ENCODE assay signal across 9 mouse cellular contexts in the genomic region with DNA sequence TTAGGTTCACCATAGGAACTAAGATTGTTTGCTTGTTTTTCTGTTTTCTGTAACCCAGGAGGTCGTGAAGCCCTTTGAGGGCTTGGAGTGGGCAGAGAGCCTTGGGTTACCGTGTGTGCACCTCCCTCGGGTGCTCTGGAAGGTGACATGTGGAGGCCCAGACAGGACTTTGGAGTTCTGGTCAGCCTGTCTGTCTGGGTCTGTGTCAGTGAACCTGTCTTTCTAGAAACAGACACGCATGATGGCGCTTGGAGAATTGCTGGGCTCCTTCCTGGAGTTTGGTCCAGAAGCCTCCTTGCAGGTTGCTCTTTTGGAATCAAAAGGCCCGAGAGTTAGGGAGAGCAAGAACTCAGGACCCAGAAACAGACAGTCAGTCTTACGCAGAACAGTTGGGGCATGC. TPM values are rescaled to one million over a fixed set of nuclear protein-coding genes. Genes with fewer than 3 reads are reported as not detected.
DNase-seq lines count a peak whose midpoint lies in the region; ATAC-seq and TF ChIP-seq lines count a peak whose summit lies in the region.
"Had no signal": no experiment of that assay in that cellular context is flagged by ENCODE, and none has a peak within 500 bp of the region (broad histone marks: within the 10 kb centered on the region; RNA-seq: fewer than 3 reads in every experiment).

No protein-coding gene starts in this region.

- no peaks in the 10 kb centered on the region for H3K9me3 ChIP-seq in embryonic facial prominence, embryonic 13.5 days
- no peaks in the 10 kb centered on the region for H3K9me3 ChIP-seq in intestine, embryonic 14.5 days (ENCODE audit: control insufficient read depth, low read length)
- H3K9me3 ChIP-seq in liver, postnatal 0 days (ENCODE audit: low read length): no peaks in the 10 kb centered on the region

- no peak for TF ChIP-seq EP300 in liver, postnatal 0 days (IDR thresholded peaks at IDR 0.05; ENCODE audit: low read depth)

- peak overlapping the region; percentile 88 for H3K4me3 ChIP-seq in left cerebral cortex, adult 2 months
- peak overlapping the region; percentile 80 for H3K4me3 ChIP-seq in embryonic facial prominence, embryonic 13.5 days
- peak overlapping the region; percentile 92 for H3K4me3 ChIP-seq in intestine, embryonic 14.5 days (ENCODE audit: low read depth, low read length)
- peak overlapping the region; percentile 68 for H3K4me3 ChIP-seq in liver, postnatal 0 days (ENCODE audit: low read depth, low read length)

- no peak for DNase-seq in left cerebral cortex, adult 2 months (ENCODE audit: extremely low spot score in 1 of 2, low spot score in 2 of 2)
- no peak for DNase-seq in left cerebral cortex, postnatal 14 days (ENCODE audit: low spot score in 2 of 2)
- no peak for DNase-seq in intestine, embryonic 14.5 days (ENCODE audit: low spot score)
- DNase-seq in liver, postnatal 0 days: no peak
- no peak for DNase-seq in left cerebral cortex, adult 11 months (ENCODE audit: low spot score)
- no peak for DNase-seq in adrenal gland, postnatal 4 days (ENCODE audit: low spot score in 2 of 2)
- DNase-seq in layer of hippocampus, postnatal 14 days (ENCODE audit: low spot score in 2 of 2): no peak

- H3K9ac ChIP-seq in embryonic facial prominence, embryonic 13.5 days: peak overlapping the region; percentile 52
- peak overlapping the region; percentile 41 for H3K9ac ChIP-seq in intestine, embryonic 14.5 days (ENCODE audit: low read length)
- H3K9ac ChIP-seq in liver, postnatal 0 days (replicated peaks): peak overlapping the region; percentile 68

- WGBS in embryonic facial prominence, embryonic 13.5 days: 76% methylated on average over 7 of the region's 7 CpGs
- 70% methylated on average over 7 of the region's 7 CpGs for WGBS in intestine, embryonic 14.5 days
- 42% methylated on average over 7 of the region's 7 CpGs for WGBS in liver, postnatal 0 days (ENCODE audit: insufficient replicate concordance)

- H3K36me3 ChIP-seq in embryonic facial prominence, embryonic 13.5 days: peaks cover 65% of the 10 kb centered on the region
- peaks cover 52% of the 10 kb centered on the region for H3K36me3 ChIP-seq in intestine, embryonic 14.5 days (ENCODE audit: control insufficient read depth, insufficient read depth, low read length)
- H3K36me3 ChIP-seq in liver, postnatal 0 days (replicated peaks; ENCODE audit: insufficient read depth, low read length): peaks cover 47% of the 10 kb centered on the region

- H3K4me1 ChIP-seq in embryonic facial prominence, embryonic 13.5 days: peaks cover 47% of the 10 kb centered on the region
- peaks cover 38% of the 10 kb centered on the region for H3K4me1 ChIP-seq in intestine, embryonic 14.5 days (replicated peaks; ENCODE audit: control insufficient read depth, insufficient read depth, low read length)
- H3K4me1 ChIP-seq in liver, postnatal 0 days (ENCODE audit: insufficient read depth): peaks cover 34% of the 10 kb centered on the region

- peak overlapping the region; percentile 95 for H3K27ac ChIP-seq in left cerebral cortex, adult 2 months
- H3K27ac ChIP-seq in embryonic facial prominence, embryonic 13.5 days: peak overlapping the region; percentile 96
- H3K27ac ChIP-seq in intestine, embryonic 14.5 days (ENCODE audit: low read depth): peak overlapping the region; percentile 90
- peak overlapping the region; percentile 98 for H3K27ac ChIP-seq in liver, postnatal 0 days (ENCODE audit: low read depth)

- intact Hi-C loops in left cerebral cortex, adult 2 months (cut with DNase I): no loop called here
- intact Hi-C loops in left cerebral cortex, postnatal 14 days (cut with DNase I): loop anchor here (10.0 kb wide), 1 partner anchor 244 kb away; the partner anchor contains the start of gene Dbp

- TF ChIP-seq CTCF in left cerebral cortex, adult 2 months (IDR thresholded peaks at IDR 0.05): no peak
- TF ChIP-seq CTCF in liver, postnatal 0 days (IDR thresholded peaks at IDR 0.05; ENCODE audit: low read depth): no peak

- H3K27me3 ChIP-seq in embryonic facial prominence, embryonic 13.5 days: no peaks in the 10 kb centered on the region
- no peaks in the 10 kb centered on the region for H3K27me3 ChIP-seq in intestine, embryonic 14.5 days (replicated peaks; ENCODE audit: control insufficient read depth, insufficient read depth, low read length)
- no peaks in the 10 kb centered on the region for H3K27me3 ChIP-seq in liver, postnatal 0 days (ENCODE audit: insufficient read depth, low read length)

- H3K4me2 ChIP-seq in embryonic facial prominence, embryonic 13.5 days: peak overlapping the region; percentile 62
- H3K4me2 ChIP-seq in intestine, embryonic 14.5 days (ENCODE audit: low read length): peak overlapping the region; percentile 62
- H3K4me2 ChIP-seq in liver, postnatal 0 days (ENCODE audit: low read depth, low read length): peak overlapping the region; percentile 79

- ATAC-seq in embryonic facial prominence, embryonic 13.5 days (ENCODE audit: insufficient number of reproducible peaks, insufficient read depth, low FRiP score, low TSS enrichment, low read depth): no peak
- ATAC-seq in intestine, embryonic 14.5 days (replicated peaks; ENCODE audit: low FRiP score, low TSS enrichment, low read depth): no peak
- no peak for ATAC-seq in liver, postnatal 0 days

RNA-seq across cellular contexts. Expression of gene Ftl1, which starts 0.7 kb away (rescaled TPM):
- total RNA-seq in left cerebral cortex, adult 2 months (2021): 100 to 1,000 TPM; 200 to 208 TPM
- total RNA-seq in left cerebral cortex, postnatal 14 days (2021): 100 to 1,000 TPM; 287 to 302 TPM
- polyA plus RNA-seq in embryonic facial prominence, embryonic 13.5 days (2015; fragmentation: Nextera tagmentation; extraction: Ambion mirVana): 5,253 and 5,612 TPM in 2 replicates
- 4,654 and 4,671 TPM in 2 replicates for polyA plus RNA-seq in intestine, embryonic 14.5 days (2014; fragmentation: Nextera tagmentation; extraction: Ambion mirVana)
- 5,147 and 5,518 TPM in 2 replicates for polyA plus RNA-seq in liver, postnatal 0 days (2015; fragmentation: Nextera tagmentation; extraction: Ambion mirVana)
- total RNA-seq in adrenal gland, postnatal 4 days (2021): 100 to 1,000 TPM; 684 to 753 TPM
- total RNA-seq in layer of hippocampus, postnatal 14 days (2021): 100 to 1,000 TPM; 300 to 331 TPM

RNA-seq across cellular contexts. Expression of gene Bax, which starts 6.3 kb away (rescaled TPM):
- total RNA-seq in left cerebral cortex, adult 2 months (2021): 10 to 100 TPM; 66.9 to 67.4 TPM
- 10 to 100 TPM; 75.0 to 81.0 TPM for total RNA-seq in left cerebral cortex, postnatal 14 days (2021)
- polyA plus RNA-seq in embryonic facial prominence, embryonic 13.5 days (2015; fragmentation: Nextera tagmentation; extraction: Ambion mirVana): 154 and 190 TPM in 2 replicates
- 134 and 139 TPM in 2 replicates for polyA plus RNA-seq in intestine, embryonic 14.5 days (2014; fragmentation: Nextera tagmentation; extraction: Ambion mirVana)
- polyA plus RNA-seq in liver, postnatal 0 days (2015; fragmentation: Nextera tagmentation; extraction: Ambion mirVana): 59.6 and 60.8 TPM in 2 replicates
- 10 to 100 TPM; 75.8 to 78.4 TPM for total RNA-seq in adrenal gland, postnatal 4 days (2021)
- total RNA-seq in layer of hippocampus, postnatal 14 days (2021): 10 to 100 TPM; 90.2 to 90.6 TPM

RNA-seq across cellular contexts. Expression of gene Tulp2, which starts 21.3 kb away (rescaled TPM):
- total RNA-seq in left cerebral cortex, adult 2 months (2021): under 1 TPM in 1 of 2 experiments, not detected in 1; 0.30 TPM
- not detected for total RNA-seq in left cerebral cortex, postnatal 14 days (2021)
- 0.59 and 1.2 TPM in 2 replicates for polyA plus RNA-seq in embryonic facial prominence, embryonic 13.5 days (2015; fragmentation: Nextera tagmentation; extraction: Ambion mirVana)
- polyA plus RNA-seq in intestine, embryonic 14.5 days (2014; fragmentation: Nextera tagmentation; extraction: Ambion mirVana): 1.8 and 2.3 TPM in 2 replicates
- 0.22 and 0.30 TPM in 2 replicates for polyA plus RNA-seq in liver, postnatal 0 days (2015; fragmentation: Nextera tagmentation; extraction: Ambion mirVana)
- total RNA-seq in adrenal gland, postnatal 4 days (2021): under 1 TPM; 0.45 to 0.54 TPM
- total RNA-seq in layer of hippocampus, postnatal 14 days (2021): not detected
- total RNA-seq: left cerebral cortex, postnatal 25 days had no signal

RNA-seq across cellular contexts. Expression of gene Ruvbl2, which starts 22.5 kb away (rescaled TPM):
- total RNA-seq in left cerebral cortex, adult 2 months (2021): 10 to 100 TPM; 34.4 to 39.9 TPM
- total RNA-seq in left cerebral cortex, postnatal 14 days (2021): 10 to 100 TPM; 32.1 to 35.6 TPM
- polyA plus RNA-seq in embryonic facial prominence, embryonic 13.5 days (2015; fragmentation: Nextera tagmentation; extraction: Ambion mirVana): 141 and 148 TPM in 2 replicates
- 164 and 174 TPM in 2 replicates for polyA plus RNA-seq in intestine, embryonic 14.5 days (2014; fragmentation: Nextera tagmentation; extraction: Ambion mirVana)
- polyA plus RNA-seq in liver, postnatal 0 days (2015; fragmentation: Nextera tagmentation; extraction: Ambion mirVana): 30.1 and 36.5 TPM in 2 replicates
- 10 to 100 TPM; 56.5 to 65.0 TPM for total RNA-seq in adrenal gland, postnatal 4 days (2021)
- 10 to 100 TPM; 30.4 to 45.0 TPM for total RNA-seq in layer of hippocampus, postnatal 14 days (2021)

RNA-seq across cellular contexts. Expression of gene Gys1, which starts 25.7 kb away (rescaled TPM):
- 10 to 100 TPM; 18.2 to 19.2 TPM for total RNA-seq in left cerebral cortex, adult 2 months (2021)
- total RNA-seq in left cerebral cortex, postnatal 14 days (2021): 10 to 100 TPM; 14.4 to 16.3 TPM
- polyA plus RNA-seq in embryonic facial prominence, embryonic 13.5 days (2015; fragmentation: Nextera tagmentation; extraction: Ambion mirVana): 38.0 and 39.6 TPM in 2 replicates
- 36.0 and 36.2 TPM in 2 replicates for polyA plus RNA-seq in intestine, embryonic 14.5 days (2014; fragmentation: Nextera tagmentation; extraction: Ambion mirVana)
- 3.3 TPM in 2 replicates for polyA plus RNA-seq in liver, postnatal 0 days (2015; fragmentation: Nextera tagmentation; extraction: Ambion mirVana)
- total RNA-seq in adrenal gland, postnatal 4 days (2021): 10 to 100 TPM; 38.6 to 40.2 TPM
- 10 to 100 TPM; 17.7 to 18.7 TPM for total RNA-seq in layer of hippocampus, postnatal 14 days (2021)
